Mouse (Mus musculus) ovary, postnatal 10 days (tissue): ENCODE results near the gene Mfsd5.

Experiments used
- DNase-seq: peaks from one replicate; pipeline ENCODE4 v3.0.0; 2022; ENCODE audit warnings: low spot score

Gene Mfsd5

DNA sequence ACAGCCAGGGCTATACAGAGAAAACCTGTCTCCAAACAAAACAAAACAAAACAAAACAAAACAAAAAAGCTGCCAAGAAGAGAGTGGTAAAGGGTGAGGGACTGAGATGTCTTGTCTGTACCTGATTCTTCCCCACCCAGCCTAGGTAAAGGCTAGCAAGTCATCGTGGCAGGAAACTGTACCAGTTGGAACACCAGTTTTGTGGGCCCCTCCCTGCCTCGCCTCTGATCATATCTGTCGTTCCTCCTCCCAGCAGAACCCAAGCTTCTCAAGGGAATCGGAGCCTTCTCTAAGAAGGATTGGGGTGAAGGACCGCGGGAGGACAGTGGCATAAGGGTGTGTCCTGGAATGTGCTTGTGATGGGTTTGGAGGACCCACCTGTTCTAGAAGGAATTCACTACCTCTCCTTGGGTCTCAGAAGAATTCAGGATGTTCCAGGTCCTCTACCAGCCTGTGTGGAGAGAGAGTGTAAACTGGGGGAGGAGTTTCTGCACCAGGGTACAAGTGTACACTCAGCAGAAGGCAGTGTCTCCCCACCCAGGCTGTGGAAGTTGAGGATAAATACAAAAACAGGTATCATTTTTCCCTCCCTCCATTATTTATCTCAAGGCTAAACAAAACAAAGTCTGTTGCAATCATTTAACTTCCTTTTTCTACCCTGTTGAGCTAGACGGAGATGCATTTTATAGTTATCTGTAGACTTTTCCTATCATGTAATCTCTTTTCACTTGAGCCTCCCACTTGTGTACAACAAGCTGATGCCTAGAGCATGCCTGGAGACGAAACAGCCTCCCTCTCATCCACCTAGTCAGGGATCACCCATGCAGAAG lies 3.4 kb downstream of the Mfsd5 start:
- no peak for DNase-seq

GRCm38 (mm10) chr15:102283648-102284047 lies 4.4 kb downstream of the Mfsd5 start:
- no peak for DNase-seq

GRCm38 (mm10) chr15:102287395-102287794 lies 8.1 kb downstream of the Mfsd5 start:
- no peak for DNase-seq

DNA sequence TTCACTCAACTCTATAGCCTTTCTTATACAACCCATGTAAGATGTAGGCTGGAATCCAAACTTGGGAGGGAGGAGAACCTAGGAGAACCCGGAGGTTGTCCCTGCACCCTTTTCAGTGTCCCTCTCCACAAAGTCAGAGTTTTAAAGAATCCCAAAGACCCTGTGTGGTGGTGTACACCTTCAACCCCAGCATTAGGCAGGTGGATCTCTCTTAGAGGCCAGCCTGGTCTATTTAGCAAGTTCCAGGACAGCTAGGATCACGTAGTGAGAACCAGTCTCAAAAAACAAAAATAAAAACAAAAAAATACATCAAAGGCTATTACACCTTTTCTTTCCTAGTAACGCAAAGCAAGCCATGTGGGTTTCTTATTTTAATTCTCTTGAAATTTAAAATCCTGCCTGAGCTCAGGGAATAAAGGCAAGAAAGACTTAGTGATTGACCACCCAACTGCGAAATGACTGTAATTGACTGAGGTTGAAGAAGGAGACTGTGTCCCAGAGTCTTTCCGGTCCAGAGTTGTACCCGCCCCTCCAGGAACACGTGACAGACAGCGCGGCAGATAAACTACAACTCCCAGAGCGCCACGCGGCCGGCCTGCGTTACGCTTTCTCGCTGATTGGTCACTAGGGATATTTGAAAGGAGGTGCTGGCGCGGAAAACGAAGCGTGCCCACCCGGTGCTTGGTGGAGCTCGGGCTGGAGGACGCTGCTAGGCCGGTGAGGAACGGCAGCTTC lies 16.5 kb downstream of the Mfsd5 start, which contains the start of gene Espl1:
TSS of gene Espl1 (plus strand) at position 634 of the 735 bp plus-strand sequence.
- peak; percentile 73 for DNase-seq

- no peak for DNase-seq
These were observed 17.2 kb downstream of the Mfsd5 start for GRCm38 (mm10) chr15:102296368-102297006.

GRCm38 (mm10) chr15:102302542-102302941 lies 23.3 kb downstream of the Mfsd5 start:
- DNase-seq, result no peak

DNA sequence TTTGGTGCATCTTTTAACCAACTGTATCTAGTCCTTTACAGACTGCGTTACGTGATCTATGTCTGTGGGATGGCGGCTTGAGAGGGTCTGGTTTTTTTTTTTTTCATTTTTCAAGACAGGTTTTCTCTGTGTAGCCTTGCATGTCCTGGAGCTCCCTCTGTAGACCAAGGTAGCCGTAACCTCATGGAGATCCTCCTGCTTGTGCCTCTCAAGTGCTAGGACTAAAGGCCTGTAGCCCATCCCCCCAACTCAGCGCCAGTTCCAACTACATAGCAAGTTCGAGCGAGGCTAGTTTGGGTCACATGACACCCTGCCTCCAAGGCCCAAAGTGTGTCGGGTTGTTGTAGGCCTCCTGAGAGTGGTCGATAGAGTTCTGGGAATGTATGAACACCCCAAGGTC lies 29.5 kb downstream of the Mfsd5 start:
- no peak for DNase-seq

GRCm38 (mm10) chr15:102310074-102310845 lies 31.0 kb downstream of the Mfsd5 start:
- no peak for DNase-seq

- no peak for DNase-seq
These were observed 32.2 kb downstream of the Mfsd5 start for GRCm38 (mm10) chr15:102311489-102311888.

DNA sequence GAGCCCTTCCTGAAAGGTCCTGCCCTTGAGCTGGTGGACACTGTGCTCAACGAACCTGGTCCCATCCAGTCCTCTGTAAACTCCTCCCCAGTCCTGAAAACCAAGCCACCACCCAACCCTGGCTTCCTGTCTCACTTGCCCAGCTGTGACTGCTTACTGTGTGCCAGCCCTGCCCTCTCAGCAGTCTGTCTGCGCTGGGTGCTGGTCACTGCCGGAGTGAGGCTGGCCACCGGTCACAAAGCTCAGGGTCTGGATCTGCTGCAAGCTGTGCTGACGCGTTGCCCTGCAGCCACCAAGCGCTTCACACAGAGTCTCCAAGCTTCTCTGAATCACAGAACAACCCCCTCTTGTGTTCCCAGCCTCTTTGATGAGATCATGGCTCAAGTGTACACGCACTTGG lies 36.0 kb downstream of the Mfsd5 start:
- DNase-seq, result no peak

- DNase-seq, result no peak
These were observed 37.0 kb downstream of the Mfsd5 start for GRCm38 (mm10) chr15:102316263-102316662.

DNA sequence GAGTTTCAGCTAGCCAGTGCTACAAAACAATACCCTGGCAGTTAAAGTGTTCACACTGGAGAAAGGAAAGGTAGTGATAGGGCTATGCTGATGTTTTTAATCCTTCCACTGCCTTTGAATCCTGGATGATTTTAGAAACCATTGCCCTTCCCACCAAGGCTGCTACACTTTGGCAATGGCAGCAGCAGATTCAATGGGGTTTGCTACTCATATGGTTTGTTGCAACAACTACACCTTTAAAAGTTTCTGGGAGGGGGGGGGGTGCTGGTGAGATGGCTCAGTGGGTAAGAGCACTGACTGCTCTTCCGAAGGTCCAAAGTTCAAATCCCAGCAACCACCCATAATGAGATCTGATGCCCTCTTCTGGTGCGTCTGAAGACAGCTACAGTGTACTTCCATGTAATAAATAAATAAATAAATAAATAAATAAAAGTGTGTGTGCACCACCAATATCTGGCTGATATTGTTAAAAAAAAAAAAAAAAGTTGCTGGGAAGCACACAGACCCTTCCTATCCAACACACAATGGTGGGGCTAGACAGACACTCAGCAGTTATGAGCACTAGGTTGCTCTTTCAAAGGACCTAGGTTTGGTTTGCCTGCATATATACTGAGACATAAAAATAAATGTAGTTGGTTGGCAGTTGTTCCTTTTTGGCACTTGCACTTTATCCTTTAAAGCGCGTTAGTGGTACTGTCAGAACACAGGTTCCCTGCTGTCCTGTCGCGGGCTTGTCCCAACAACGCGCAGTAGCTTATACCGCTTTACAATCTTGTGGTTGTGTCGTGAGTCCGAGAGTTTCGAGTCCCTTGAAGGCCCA lies 45.6 kb downstream of the Mfsd5 start:
- DNase-seq, result no peak

DNA sequence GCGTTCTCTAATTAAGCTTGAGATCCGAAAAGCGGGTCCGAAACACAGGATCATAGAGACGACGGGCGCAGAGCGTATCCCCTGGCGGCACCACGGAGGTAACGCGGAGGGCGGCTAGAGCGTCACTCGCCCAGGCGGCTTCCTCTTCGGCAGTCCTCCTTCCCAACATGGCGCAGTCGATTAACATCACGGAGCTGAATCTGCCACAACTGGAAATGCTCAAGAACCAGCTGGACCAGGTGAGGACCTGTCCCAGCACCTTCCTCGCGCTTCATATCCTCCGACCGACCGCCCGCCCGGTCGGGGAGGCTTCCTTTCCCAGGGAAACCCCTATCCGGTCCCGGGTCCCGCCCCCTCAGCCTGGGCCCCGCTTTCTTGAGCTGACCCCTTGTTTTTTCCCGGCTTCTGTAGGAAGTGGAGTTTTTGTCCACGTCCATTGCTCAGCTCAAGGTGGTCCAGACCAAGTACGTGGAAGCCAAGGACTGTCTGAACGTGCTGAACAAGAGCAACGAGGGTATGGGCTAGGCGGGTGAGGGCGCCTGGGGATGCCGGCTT lies 46.8 kb downstream of the Mfsd5 start, which contains the start of gene Pfdn5:
TSS of gene Pfdn5 (plus strand) at position 95 of the 555 bp plus-strand sequence.
- peak; percentile 65 for DNase-seq

- no peak for DNase-seq
These were observed 47.6 kb downstream of the Mfsd5 start for GRCm38 (mm10) chr15:102326892-102327291.
